Mouse (Mus musculus) liver, postnatal 0 days (tissue): ENCODE results near the gene Bricd5.

Source experiments
- CTCF ChIP-seq: sonication (generic); IDR thresholded peaks from 2 replicates; pipeline ENCODE4 v1.5.1; 2016; ENCODE audit warnings: antibody characterized with exemption, low read depth
- EP300 ChIP-seq: IDR thresholded peaks from 2 replicates; pipeline ENCODE4 v1.6.1; 2016; ENCODE audit warnings: antibody characterized with exemption, low read depth, mild to moderate bottlenecking

DNA sequence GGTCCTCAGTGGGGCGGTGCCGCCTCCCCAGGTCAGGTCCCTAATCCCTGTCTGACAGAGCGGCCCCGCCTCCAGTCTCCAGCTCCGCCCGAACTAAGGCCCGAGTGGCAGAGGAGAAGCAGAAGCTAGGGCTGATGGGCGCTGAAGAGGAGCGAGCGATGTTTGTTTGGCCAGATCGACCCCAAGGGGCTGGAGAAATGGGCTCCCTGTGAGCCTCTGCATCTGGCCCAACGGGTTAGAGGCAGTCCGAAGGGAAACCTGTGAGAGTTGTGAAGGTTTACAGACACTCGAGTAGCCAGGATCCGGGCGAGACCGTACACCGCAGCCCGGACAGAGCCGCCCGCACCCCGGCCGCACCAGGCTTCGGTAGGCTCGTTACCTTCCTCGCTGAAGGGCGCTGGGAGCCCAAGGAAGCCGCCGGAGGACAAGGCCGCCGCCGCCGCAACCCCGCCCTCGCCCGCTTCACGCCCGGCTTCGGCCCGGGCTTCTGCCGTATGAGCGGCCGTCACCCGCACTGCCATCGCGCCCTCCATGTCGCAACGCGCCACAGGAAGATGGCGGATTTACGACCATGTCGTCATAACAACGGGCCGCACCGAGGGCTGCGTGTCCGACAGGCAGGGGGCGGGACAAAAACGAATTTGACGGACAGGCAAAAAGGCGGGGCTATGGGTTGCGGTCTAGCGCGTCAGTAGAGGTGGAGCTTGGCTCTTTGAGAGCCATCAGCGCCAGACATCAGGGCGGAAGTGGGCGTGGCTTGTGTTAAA, 18.7 kb upstream of the Bricd5 start:
- TF ChIP-seq CTCF (peak; percentile 37), EP300 (no peak; the same call in 1 of the 2 replicates)
